Mouse (Mus musculus) brain, embryonic 14.5 days (tissue): ENCODE measurements at regions not wholly inside any gene's neighbourhood (a gene's known extent, or its start where the extent isn't known, plus 50 kb on each side); places are given as distances from the start of the nearest gene placed in this dataset.

ENCODE experiments used
- CTCF ChIP-seq: fragments of 200-500 bp; IDR thresholded peaks from 2 replicates; pipeline ENCODE4 v1.5.1; 2012; ENCODE audit warnings: inconsistent platforms, mild to moderate bottlenecking, moderate library complexity, borderline replicate concordance; ENCODE audit not compliant: insufficient read depth, insufficient read length; ENCODE audit errors: extremely low read depth
- POLR2A ChIP-seq: fragments of 200-500 bp; IDR thresholded peaks from 2 replicates; pipeline ENCODE4 v1.6.1; 2012; ENCODE audit warnings: mild to moderate bottlenecking, inconsistent platforms, borderline replicate concordance; ENCODE audit not compliant: poor library complexity, insufficient read depth, insufficient read length, severe bottlenecking; ENCODE audit errors: extremely low read depth

DNA sequence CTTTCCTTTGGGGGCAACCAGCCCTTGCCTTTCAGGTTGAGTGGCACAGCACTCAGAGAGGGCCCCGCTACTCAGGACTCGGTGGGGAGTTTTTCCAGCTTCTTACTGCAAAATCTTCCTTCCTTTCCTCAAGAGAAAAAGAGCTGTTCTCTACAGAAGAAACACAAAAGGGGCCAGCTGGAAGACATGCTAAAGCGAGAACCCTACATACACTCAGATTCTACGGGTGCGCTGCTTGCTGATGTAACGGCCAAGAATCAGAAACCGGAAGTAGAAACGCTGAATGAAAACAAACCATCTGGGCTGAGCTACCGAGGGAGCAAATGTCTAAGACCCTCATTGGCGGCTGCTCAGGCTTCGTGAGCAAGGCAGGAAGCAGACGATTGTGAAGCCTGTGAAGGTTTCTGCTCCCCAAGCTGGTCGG is 203.3 kb upstream of the Klf3 start:
- no peak for TF ChIP-seq CTCF
- TF ChIP-seq POLR2A, result no peak
